Mouse (Mus musculus) layer of hippocampus, postnatal 14 days (tissue): ENCODE results near the gene Pum2. TPM values are rescaled to one million over a fixed set of nuclear protein-coding genes. Genes with fewer than 3 reads are reported as not detected.
"Not testable (repeated sequence)": the region's sequence is repeated elsewhere in the genome, so short reads cannot be mapped to it uniquely, and the experiment has no call there.

ENCODE experiments used
- DNase-seq, 2 experiments: peaks; one replicate each; pipeline ENCODE4 v3.0.0; 2021 to 2022; ENCODE audit warnings: low spot score in 2 of 2, mixed read lengths in 1 of 2
- long read RNA-seq, 2 experiments: library from polyadenylated mRNA; stranded (forward); transcript quantifications; one replicate each; pipeline ENCODE4 v2.0.0; 2021
- total RNA-seq, 2 experiments: library from RNA; stranded (reverse); gene quantifications; 2 replicates each; pipeline ENCODE4 v1.2.3; 2021

Pum2 gene
- total RNA-seq, result 100 to 1,000 TPM; 161 to 163 TPM
- long read RNA-seq, experiment 1, full-length matches to known transcripts, result 2 of 21 reads
- long read RNA-seq, experiment 1, partial matches to known transcripts, result 8 of 21 reads
- long read RNA-seq, experiment 1, other reads (novel, unspliced or antisense), result 11 of 21 reads
- long read RNA-seq, experiment 2, full-length matches to known transcripts, result 6 of 28 reads
- long read RNA-seq, experiment 2, partial matches to known transcripts, result 18 of 28 reads
- long read RNA-seq, experiment 2, other reads (novel, unspliced or antisense), result 4 of 28 reads

GRCm38 (mm10) chr12:8673974-8674306, at the start of gene Pum2:
Gene Pum2 (plus strand): TSS chr12:8674134.
- DNase-seq, result peak; percentile 91 to 94

GRCm38 (mm10) chr12:8629537-8629936, 44.4 kb upstream of the Pum2 start:
- no peak for DNase-seq

- no peak for DNase-seq
Measured at GRCm38 (mm10) chr12:8631691-8632090, 42.2 kb upstream of the Pum2 start.

GRCm38 (mm10) chr12:8632737-8633365, 41.1 kb upstream of the Pum2 start:
- no peak for DNase-seq

GRCm38 (mm10) chr12:8634306-8634705, 39.6 kb upstream of the Pum2 start:
- no peak for DNase-seq

GRCm38 (mm10) chr12:8635546-8635945, 38.4 kb upstream of the Pum2 start:
- DNase-seq, result no peak

- DNase-seq, result no peak
Measured at GRCm38 (mm10) chr12:8636945-8637344, 37.0 kb upstream of the Pum2 start.

GRCm38 (mm10) chr12:8638411-8639087, 35.4 kb upstream of the Pum2 start:
- DNase-seq, result peak; percentile 52 to 61

GRCm38 (mm10) chr12:8640186-8640585, 33.7 kb upstream of the Pum2 start:
- not testable (repeated sequence) for DNase-seq

GRCm38 (mm10) chr12:8640711-8641424, 33.1 kb upstream of the Pum2 start:
- peak; percentile 99 to 100 for DNase-seq

- DNase-seq, result peak in 1 of 2 experiments; percentile 35
Measured at GRCm38 (mm10) chr12:8641425-8641735, 32.6 kb upstream of the Pum2 start.

- DNase-seq, result not testable (repeated sequence)
Measured at GRCm38 (mm10) chr12:8648211-8648610, 25.7 kb upstream of the Pum2 start.

- not testable (repeated sequence) for DNase-seq
Measured at GRCm38 (mm10) chr12:8650027-8650426, 23.9 kb upstream of the Pum2 start.

GRCm38 (mm10) chr12:8656596-8656995, 17.3 kb upstream of the Pum2 start:
- no peak for DNase-seq

GRCm38 (mm10) chr12:8657116-8657515, 16.8 kb upstream of the Pum2 start:
- no peak for DNase-seq

GRCm38 (mm10) chr12:8657629-8658366, 16.1 kb upstream of the Pum2 start:
- no peak for DNase-seq

- DNase-seq, result no peak
Measured at GRCm38 (mm10) chr12:8659406-8660279, 14.3 kb upstream of the Pum2 start.

- DNase-seq, result no peak
Measured at GRCm38 (mm10) chr12:8661747-8662146, 12.2 kb upstream of the Pum2 start.

GRCm38 (mm10) chr12:8662175-8662574, 11.8 kb upstream of the Pum2 start:
- DNase-seq, result no peak

- DNase-seq, result no peak
Measured at GRCm38 (mm10) chr12:8662721-8663120, 11.2 kb upstream of the Pum2 start.
